Mouse (Mus musculus) myocyte (in vitro differentiated cells): ENCODE results near the gene Cdr2l. TPM values are rescaled to one million over a fixed set of nuclear protein-coding genes. Genes with fewer than 3 reads are reported as not detected.

ENCODE experiments used
- H3K27me3 ChIP-seq: one replicate; pipeline ENCODE4 v1.6.1; 2011; ENCODE audit not compliant: control insufficient read depth, insufficient read depth, insufficient read length
- H3K36me3 ChIP-seq: one replicate; pipeline ENCODE4 v1.6.1; 2011; ENCODE audit not compliant: control insufficient read depth, insufficient read depth
- H3K4me2 ChIP-seq: one replicate; pipeline ENCODE4 v1.6.1; 2011; ENCODE audit warnings: low read depth, control low read depth
- H3K4me3 ChIP-seq: one replicate; pipeline ENCODE4 v1.5.1; 2011; ENCODE audit warnings: mild to moderate bottlenecking, control low read depth, moderate library complexity
- H3K79me2 ChIP-seq: one replicate; pipeline ENCODE4 v1.6.1; 2011; ENCODE audit not compliant: control insufficient read depth, insufficient read depth
- H3ac ChIP-seq: one replicate; pipeline ENCODE4 v1.6.1; 2011; ENCODE audit not compliant: control insufficient read depth, insufficient read length
- CEBPB ChIP-seq: IDR thresholded peaks from 2 replicates; pipeline ENCODE4 v1.6.1; 2011; ENCODE audit warnings: mild to moderate bottlenecking, moderate library complexity; ENCODE audit not compliant: poor library complexity, insufficient read depth, severe bottlenecking
- E2F4 ChIP-seq: IDR thresholded peaks from one replicate; pipeline ENCODE4 v1.6.1; 2011; ENCODE audit warnings: mild to moderate bottlenecking, control low read depth, moderate library complexity; ENCODE audit not compliant: insufficient read depth
- MAX ChIP-seq: IDR thresholded peaks from one replicate; pipeline ENCODE4 v1.6.1; 2011; ENCODE audit warnings: low read depth, mild to moderate bottlenecking, control low read depth
- MYOD1 ChIP-seq, 3 experiments: IDR thresholded peaks; one replicate each; pipeline ENCODE4 v1.6.1; 2011; ENCODE audit warnings: control low read depth in 2 of 3, low read depth in 2 of 3, mild to moderate bottlenecking in 2 of 3, moderate library complexity in 1 of 3; ENCODE audit not compliant: insufficient read length in 2 of 3, control insufficient read depth in 1 of 3
- MYOG ChIP-seq, 3 experiments: IDR thresholded peaks; one replicate each; pipeline ENCODE4 v1.6.1; 2011; ENCODE audit warnings: control low read depth in 2 of 3, low read depth in 2 of 3, mild to moderate bottlenecking in 2 of 3; ENCODE audit not compliant: insufficient read length in 2 of 3, control insufficient read depth in 1 of 3, insufficient read depth in 1 of 3
- POLR2A ChIP-seq: IDR thresholded peaks from one replicate; pipeline ENCODE4 v1.6.1; 2011; ENCODE audit warnings: low read depth, mild to moderate bottlenecking, control low read depth, moderate library complexity; ENCODE audit not compliant: insufficient read length
- POLR2AphosphoS2 ChIP-seq: IDR thresholded peaks from one replicate; pipeline ENCODE4 v1.6.1; 2011; ENCODE audit warnings: low read depth, control low read depth; ENCODE audit not compliant: insufficient read length
- REST ChIP-seq: IDR thresholded peaks from one replicate; pipeline ENCODE4 v1.6.1; 2011; ENCODE audit warnings: mild to moderate bottlenecking, control low read depth, moderate library complexity; ENCODE audit not compliant: insufficient read depth, insufficient read length
- SRF ChIP-seq: IDR thresholded peaks from one replicate; pipeline ENCODE4 v1.6.1; 2011; ENCODE audit warnings: low read depth; ENCODE audit not compliant: control insufficient read depth, insufficient read length
- TCF12 ChIP-seq: IDR thresholded peaks from one replicate; pipeline ENCODE4 v1.6.1; 2011; ENCODE audit warnings: mild to moderate bottlenecking, control low read depth; ENCODE audit not compliant: poor library complexity, insufficient read depth, severe bottlenecking
- TCF3 ChIP-seq: IDR thresholded peaks from one replicate; pipeline ENCODE4 v1.6.1; 2011; ENCODE audit warnings: low read depth, control low read depth; ENCODE audit not compliant: insufficient read length
- USF1 ChIP-seq: IDR thresholded peaks from one replicate; pipeline ENCODE4 v1.6.1; 2011; ENCODE audit warnings: low read depth, mild to moderate bottlenecking, control low read depth, moderate library complexity
- polyA plus RNA-seq: library from polyadenylated mRNA; unstranded; fragments of >200 nt; fragmentation: generic; extraction: Trizol; gene quantifications from one replicate; pipeline ENCODE4 v1.2.1, GENCODE M21; 2012; ENCODE audit warnings: missing spikeins

Gene Cdr2l
- polyA plus RNA-seq, 1 experiment: 52.8 TPM

- Histone ChIP-seq H3K4me3 (no peak overlapping the region), H3K36me3 (peaks cover 7% of the 10 kb centered on the region), H3K4me2 (no peak overlapping the region), H3K79me2 (peaks cover 1% of the 10 kb centered on the region), H3ac (no peak overlapping the region), H3K27me3 (no peaks in the 10 kb centered on the region)
- TF ChIP-seq POLR2A (no peak), TCF12 (no peak), E2F4 (no peak), TCF3 (no peak), MAX (no peak), MYOD1 (IDR thresholded peaks at IDR 0.05; ENCODE audit: control insufficient read depth in 1 of 3, insufficient read length in 2 of 3, low read depth in 2 of 3) (no peak), MYOG (IDR thresholded peaks at IDR 0.05; ENCODE audit: control insufficient read depth in 1 of 3, insufficient read depth in 1 of 3, insufficient read length in 2 of 3, low read depth in 2 of 3) (no peak)
Measured at GRCm38 (mm10) chr11:115359293-115359692, 22.4 kb upstream of the Cdr2l start.

- H3K36me3 ChIP-seq: peaks cover 7% of the 10 kb centered on the region
- no peak overlapping the region for H3K4me2 ChIP-seq
- peaks cover 5% of the 10 kb centered on the region for H3K79me2 ChIP-seq
- no peak overlapping the region for H3K4me3 ChIP-seq
- H3ac ChIP-seq: no peak overlapping the region
- no peak for TF ChIP-seq TCF12
- no peak for TF ChIP-seq REST
- no peaks in the 10 kb centered on the region for H3K27me3 ChIP-seq
Measured at GRCm38 (mm10) chr11:115359726-115360125, 22.0 kb upstream of the Cdr2l start.

GRCm38 (mm10) chr11:115364136-115364535, 17.6 kb upstream of the Cdr2l start:
- TF ChIP-seq USF1 (no peak), REST (no peak), CEBPB (no peak), POLR2A (no peak), TCF12 (no peak), MYOD1 (IDR thresholded peaks at IDR 0.05; ENCODE audit: control insufficient read depth in 1 of 3, insufficient read length in 2 of 3, low read depth in 2 of 3) (no peak), POLR2AphosphoS2 (no peak), TCF3 (no peak), E2F4 (no peak), SRF (no peak), MAX (no peak), MYOG (IDR thresholded peaks at IDR 0.05; ENCODE audit: control insufficient read depth in 1 of 3, insufficient read depth in 1 of 3, insufficient read length in 2 of 3, low read depth in 2 of 3) (no peak)
- Histone ChIP-seq H3K79me2 (peaks cover 13% of the 10 kb centered on the region), H3ac (no peak overlapping the region), H3K36me3 (no peaks in the 10 kb centered on the region), H3K27me3 (no peaks in the 10 kb centered on the region), H3K4me3 (no peak overlapping the region), H3K4me2 (no peak overlapping the region)

- H3K79me2 ChIP-seq: peaks cover 13% of the 10 kb centered on the region
- H3K27me3 ChIP-seq: no peaks in the 10 kb centered on the region
- peak overlapping the region; percentile 79 for H3K4me3 ChIP-seq
- TF ChIP-seq TCF12: no peak
- TF ChIP-seq USF1: no peak
- TF ChIP-seq POLR2AphosphoS2: no peak
- no peak for TF ChIP-seq POLR2A
- TF ChIP-seq MAX: no peak
- no peak for TF ChIP-seq E2F4
- no peak for TF ChIP-seq TCF3
- TF ChIP-seq MYOG (IDR thresholded peaks at IDR 0.05; ENCODE audit: control insufficient read depth in 1 of 3, insufficient read depth in 1 of 3, insufficient read length in 2 of 3, low read depth in 2 of 3): no peak
- TF ChIP-seq CEBPB: no peak
- TF ChIP-seq SRF: no peak
- TF ChIP-seq MYOD1 (IDR thresholded peaks at IDR 0.05; ENCODE audit: control insufficient read depth in 1 of 3, insufficient read length in 2 of 3, low read depth in 2 of 3): no peak
- no peak for TF ChIP-seq REST
- peak overlapping the region; percentile 41 for H3ac ChIP-seq
- no peaks in the 10 kb centered on the region for H3K36me3 ChIP-seq
- peak overlapping the region; percentile 70 for H3K4me2 ChIP-seq
Measured at GRCm38 (mm10) chr11:115366039-115366705, 15.5 kb upstream of the Cdr2l start.

GRCm38 (mm10) chr11:115366706-115367394, 14.9 kb upstream of the Cdr2l start:
- Histone ChIP-seq H3K27me3 (no peaks in the 10 kb centered on the region), H3K79me2 (peaks cover 13% of the 10 kb centered on the region)
- TF ChIP-seq POLR2AphosphoS2 (peak; percentile 17), MYOD1 (IDR thresholded peaks at IDR 0.05; ENCODE audit: control insufficient read depth in 1 of 3, insufficient read length in 2 of 3, low read depth in 2 of 3) (peak in 2 of 3 experiments; percentile 34 to 59), TCF12 (no peak), MYOG (IDR thresholded peaks at IDR 0.05; ENCODE audit: control insufficient read depth in 1 of 3, insufficient read depth in 1 of 3, insufficient read length in 2 of 3, low read depth in 2 of 3) (peak in 2 of 3 experiments; percentile 31 to 54)

More at GRCm38 (mm10) chr11:115366706-115367394, 14.9 kb upstream of the Cdr2l start:
- H3K4me2 ChIP-seq: peak overlapping the region; percentile 70
- no peaks in the 10 kb centered on the region for H3K36me3 ChIP-seq
- peak overlapping the region; percentile 41 for H3ac ChIP-seq
- H3K4me3 ChIP-seq: peak overlapping the region; percentile 79
